Mouse (Mus musculus): Measurements from ENCODE around the gene Ltbp3. TPM values are rescaled to one million over a fixed set of nuclear protein-coding genes. Genes with fewer than 3 reads are reported as not detected.

Gene Ltbp3
- polyA plus RNA-seq, 2 experiments from 2014 or later, result not detected

DNA sequence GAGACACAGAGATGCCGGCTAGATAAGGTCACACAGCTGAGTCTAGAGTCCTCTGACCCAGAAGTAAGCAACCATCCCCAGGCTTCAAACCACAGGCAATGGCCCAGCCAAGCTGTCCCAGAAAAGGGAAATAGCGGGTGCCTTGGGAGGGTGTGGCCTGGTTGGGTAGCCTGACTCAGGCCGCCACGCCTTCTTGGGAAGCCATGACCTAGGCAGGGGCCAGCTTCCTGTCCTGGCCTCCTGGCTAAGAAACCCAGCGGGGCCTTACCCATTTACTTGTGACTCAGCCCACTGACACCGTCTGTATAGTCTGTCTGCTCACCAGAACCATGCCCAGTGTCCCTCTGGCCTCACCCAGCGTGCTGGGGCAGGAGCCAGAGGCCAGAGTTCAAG is 16.2 kb upstream of the Ltbp3 start:
- no peak for ATAC-seq

- ATAC-seq, result no peak
These were observed 15.5 kb upstream of the Ltbp3 start for GRCm38 (mm10) chr19:5725029-5725707.

- peak; percentile 28 for ATAC-seq
These were observed 14.8 kb upstream of the Ltbp3 start, which contains the start of gene Ehbp1l1 for GRCm38 (mm10) chr19:5725767-5726515. Ehbp1l1 (minus strand) TSS chr19:5726317.

DNA sequence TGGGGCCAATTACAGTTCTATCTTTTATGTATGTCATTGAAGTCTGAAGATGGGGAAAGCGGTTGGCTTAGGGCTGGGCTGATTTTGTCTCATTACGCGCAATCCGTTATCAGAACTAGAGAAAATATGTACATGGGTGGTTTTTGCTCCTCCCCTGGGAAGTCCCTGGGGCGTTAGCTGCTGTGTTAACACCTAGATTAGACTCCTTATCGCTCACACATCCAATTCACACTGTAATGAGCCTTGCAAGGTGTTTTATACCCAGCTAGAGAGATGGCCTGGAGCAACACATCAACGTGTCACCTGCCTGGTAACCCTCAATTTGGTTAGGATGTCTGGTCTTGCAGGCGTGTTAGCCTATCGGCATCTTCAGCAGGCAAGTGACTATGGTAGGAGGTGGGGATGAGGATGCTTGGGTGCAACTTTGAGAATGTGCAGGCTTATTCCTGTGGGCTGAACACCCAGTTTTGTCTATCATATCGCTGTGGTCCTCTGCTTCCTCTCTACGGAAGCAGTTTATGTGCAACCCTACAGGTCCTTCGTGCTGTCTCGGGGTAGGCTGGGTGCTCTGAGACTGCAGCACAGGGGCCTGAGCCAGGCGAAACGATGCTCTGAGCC is 13.6 kb upstream of the Ltbp3 start:
- peak; percentile 68 for ATAC-seq

GRCm38 (mm10) chr19:5727701-5728100 is 13.0 kb upstream of the Ltbp3 start:
- peak; percentile 17 for ATAC-seq

DNA sequence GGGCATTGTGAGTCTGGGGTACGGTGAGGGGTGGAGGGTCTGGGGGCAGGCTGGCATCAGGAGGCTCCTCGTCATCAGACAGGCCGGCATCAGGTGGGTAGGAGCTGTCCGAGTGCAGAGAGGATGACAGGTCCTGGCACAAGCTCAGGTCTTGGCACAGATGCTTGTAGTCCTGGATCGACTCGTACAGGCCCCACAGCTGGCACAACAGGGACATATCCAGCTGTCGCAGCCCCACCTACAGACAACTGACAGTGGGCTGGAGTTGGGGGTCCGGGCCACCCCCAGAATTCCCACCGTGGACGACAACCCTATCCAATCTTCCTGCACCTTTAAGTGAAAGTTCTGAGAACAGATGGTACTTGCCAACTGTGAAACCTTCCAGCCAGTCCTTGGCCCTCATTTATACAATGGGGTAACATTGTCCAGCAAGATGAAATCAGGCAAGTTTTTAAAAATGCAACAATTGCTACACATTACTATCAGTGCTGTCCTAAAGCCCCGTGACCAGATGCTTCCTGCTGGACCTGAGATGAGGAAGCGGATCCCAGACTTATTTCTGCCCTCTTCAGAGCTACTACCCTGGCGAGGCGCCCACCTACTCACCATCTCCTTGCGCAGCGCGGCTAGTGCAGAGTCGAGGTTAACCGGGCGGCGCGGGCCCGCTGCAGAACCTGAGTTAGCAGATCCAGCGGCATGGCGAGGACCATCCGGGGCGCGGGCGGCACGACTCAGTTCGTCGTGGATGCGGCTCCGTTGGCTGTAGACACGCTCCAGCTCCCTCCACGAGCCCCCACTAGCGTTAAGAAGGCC is 11.9 kb upstream of the Ltbp3 start:
- no peak for ATAC-seq

DNA sequence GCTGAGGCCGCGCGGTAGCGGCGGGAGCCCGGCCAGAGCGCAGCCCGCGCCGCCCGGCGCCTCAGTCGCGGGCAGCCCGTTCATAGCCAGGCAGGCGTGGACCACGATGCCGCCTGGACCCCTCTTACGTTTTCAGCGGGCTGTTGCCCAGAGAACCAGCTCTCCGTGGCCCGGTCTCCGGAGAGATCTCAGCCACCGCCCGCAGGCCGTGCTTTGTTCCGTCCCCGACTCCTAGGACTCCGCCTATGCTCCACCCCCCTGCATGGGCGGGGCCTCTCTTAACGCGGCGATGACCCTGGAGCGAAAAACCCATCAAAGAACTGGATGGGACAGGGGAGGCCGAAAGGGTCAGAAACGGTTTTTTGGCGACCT is 11.3 kb upstream of the Ltbp3 start, which contains the start of gene Fam89b:
Fam89b (minus strand) TSS at position 210 of the 372 bp plus-strand sequence.
- peak; percentile 43 for ATAC-seq

GRCm38 (mm10) chr19:5730314-5731186 is 10.2 kb upstream of the Ltbp3 start:
- ATAC-seq, result no peak

- peak; percentile 48 for ATAC-seq
These were observed 9.3 kb upstream of the Ltbp3 start for GRCm38 (mm10) chr19:5731264-5731978.

DNA sequence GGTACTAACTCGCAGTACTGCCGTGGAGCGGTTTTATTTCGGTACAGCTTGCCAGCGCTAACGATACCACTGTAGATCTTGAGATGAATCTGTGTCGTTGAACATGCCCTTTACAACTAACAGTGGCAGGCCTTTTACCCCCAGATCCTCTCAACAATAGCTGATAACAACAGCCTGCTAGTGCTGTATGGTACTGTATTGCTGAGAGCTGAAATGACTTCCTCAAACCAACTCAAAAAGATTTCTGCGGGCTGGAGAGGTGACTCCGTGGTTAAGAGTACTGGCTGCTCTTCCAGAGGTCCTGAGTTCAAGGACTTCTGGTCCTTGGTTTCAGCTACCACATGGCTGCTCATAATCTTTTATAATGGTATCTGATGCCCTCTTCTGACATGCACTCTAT is 6.4 kb upstream of the Ltbp3 start:
- ATAC-seq, result no peak

DNA sequence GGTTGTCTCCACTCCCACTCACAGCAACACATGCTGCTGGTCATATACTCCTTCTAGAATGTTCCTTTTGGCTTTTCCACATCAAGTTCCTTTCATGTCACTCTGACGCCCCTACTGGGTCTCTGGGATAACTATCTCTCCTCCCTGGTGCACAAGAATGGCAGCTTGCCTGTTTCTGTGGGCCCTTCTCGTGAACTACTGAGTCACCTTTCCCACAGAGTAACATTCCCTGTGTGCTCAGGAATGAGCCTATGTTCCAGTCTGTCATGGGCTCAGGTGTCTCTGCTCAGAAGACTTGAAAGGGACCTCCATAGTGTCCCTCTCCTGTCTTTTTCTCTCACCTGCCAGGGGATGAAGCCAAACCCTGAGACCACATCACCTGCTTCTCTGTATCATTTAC is 1.3 kb upstream of the Ltbp3 start:
- no peak for ATAC-seq

DNA sequence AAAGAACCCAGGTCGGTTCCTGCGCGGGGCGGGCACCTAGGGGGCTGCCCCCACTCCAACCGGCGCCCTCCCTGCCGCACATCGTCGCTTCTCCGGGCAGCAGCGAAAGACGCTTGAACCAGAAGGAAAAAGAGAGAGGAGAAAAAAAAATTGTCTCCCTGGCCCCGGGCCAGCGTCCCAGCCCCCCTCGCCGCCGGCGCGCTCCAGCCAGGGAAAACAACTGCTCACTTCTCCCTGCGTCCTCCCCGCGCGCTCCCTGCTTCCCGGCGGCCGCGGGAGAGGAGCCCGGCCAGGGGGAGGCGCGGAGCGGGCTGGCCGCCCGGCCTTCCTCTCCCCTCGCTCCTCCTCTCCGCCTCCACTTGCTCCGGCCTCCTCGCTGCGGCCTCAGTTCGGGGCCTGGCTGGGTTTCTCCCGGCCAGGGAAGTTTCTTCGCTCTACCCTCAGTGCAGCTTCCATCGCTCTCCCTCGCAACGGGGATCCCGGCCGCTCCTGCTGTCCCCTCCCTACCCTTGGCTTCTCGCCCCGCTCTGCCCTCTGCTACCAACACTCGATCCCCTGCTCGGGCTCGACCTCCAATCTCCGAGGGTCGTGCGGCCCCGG is 1.0 kb downstream of the Ltbp3 start:
- ATAC-seq, result no peak

- ATAC-seq, result no peak
These were observed 1.5 kb downstream of the Ltbp3 start for GRCm38 (mm10) chr19:5742241-5742641.

- no peak for ATAC-seq
These were observed 2.9 kb downstream of the Ltbp3 start for GRCm38 (mm10) chr19:5743576-5743975.

DNA sequence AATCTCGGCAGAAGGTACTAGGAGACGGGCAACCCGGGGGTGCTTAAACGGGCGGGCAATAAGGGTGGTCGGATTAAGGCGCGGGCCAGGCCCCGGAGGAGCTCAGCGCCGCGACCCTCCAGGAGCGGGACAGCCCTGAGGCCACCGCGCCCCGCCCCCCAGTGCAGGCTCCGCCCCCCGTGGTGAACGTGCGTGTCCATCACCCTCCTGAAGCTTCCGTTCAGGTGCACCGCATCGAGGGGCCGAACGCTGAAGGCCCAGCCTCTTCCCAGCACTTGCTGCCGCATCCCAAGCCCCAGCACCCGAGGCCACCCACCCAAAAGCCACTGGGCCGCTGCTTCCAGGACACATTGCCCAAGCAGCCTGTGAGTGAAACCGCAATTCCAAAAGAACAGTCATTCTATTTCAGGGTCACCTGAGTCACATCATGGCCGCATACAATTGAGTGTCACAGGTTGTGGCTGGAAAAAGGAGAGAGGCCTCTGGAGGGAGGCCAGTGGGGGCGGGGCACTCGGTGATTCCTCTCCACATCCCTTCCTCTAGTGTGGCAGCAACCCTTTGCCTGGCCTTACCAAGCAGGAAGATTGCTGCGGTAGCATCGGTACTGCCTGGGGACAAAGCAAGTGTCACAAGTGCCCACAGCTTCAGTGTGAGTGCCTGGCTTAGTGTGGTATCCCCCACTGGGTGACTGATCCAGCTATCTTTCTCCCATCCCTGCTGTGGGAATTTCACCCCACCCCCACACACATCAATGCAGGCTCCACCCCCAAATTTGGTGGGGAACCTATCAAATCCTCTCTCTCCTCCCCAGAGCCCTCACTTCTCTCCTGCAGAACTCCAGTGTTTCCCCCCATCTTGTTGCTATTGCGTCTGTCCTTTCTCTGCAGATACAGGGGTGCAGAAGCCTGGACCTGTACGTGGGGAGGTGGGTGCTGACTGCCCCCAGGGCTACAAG is 5.3 kb downstream of the Ltbp3 start:
- ATAC-seq, result no peak

GRCm38 (mm10) chr19:5746907-5747363 is 6.2 kb downstream of the Ltbp3 start:
- no peak for ATAC-seq

GRCm38 (mm10) chr19:5749476-5749875 is 8.8 kb downstream of the Ltbp3 start:
- ATAC-seq, result no peak

DNA sequence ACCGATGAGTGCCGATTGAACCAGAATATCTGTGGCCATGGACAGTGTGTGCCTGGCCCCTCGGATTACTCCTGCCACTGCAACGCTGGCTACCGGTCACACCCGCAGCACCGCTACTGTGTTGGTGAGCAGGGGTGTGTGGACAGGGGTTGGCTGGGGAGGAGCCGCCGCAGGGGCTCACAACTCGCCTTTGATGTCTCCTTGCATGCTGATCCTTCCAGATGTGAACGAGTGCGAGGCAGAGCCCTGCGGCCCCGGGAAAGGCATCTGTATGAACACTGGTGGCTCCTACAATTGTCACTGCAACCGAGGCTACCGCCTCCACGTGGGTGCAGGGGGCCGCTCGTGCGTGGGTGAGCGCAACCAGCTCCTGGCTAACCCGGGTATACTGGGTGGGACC is 10.2 kb downstream of the Ltbp3 start:
- ATAC-seq, result no peak

- no peak for ATAC-seq
These were observed 11.0 kb downstream of the Ltbp3 start for GRCm38 (mm10) chr19:5751742-5752141.

All from CD4-positive, CD25-positive, alpha-beta regulatory T cell, adult 4 months (primary cell).